Mouse (Mus musculus) midbrain, embryonic 12.5 days (tissue): ENCODE results near the gene Gm49387. TPM values are rescaled to one million over a fixed set of nuclear protein-coding genes. Genes with fewer than 3 reads are reported as not detected.

Source experiments
- ATAC-seq: fragments of 200-750 bp; cut with Nextera tagmentation; 2 replicates; pipeline ENCODE4 v1.8.0; 2017; ENCODE audit warnings: low read depth, moderate TSS enrichment, moderate library complexity; ENCODE audit not compliant: low FRiP score
- H3K27ac ChIP-seq: fragments of 300-500 bp; sonication (generic); replicated peaks from 2 replicates; pipeline ENCODE4 v1.5.1; 2016; ENCODE audit warnings: mild to moderate bottlenecking
- H3K27me3 ChIP-seq: fragments of 300-500 bp; sonication (generic); 2 replicates; pipeline ENCODE4 v1.6.1; 2016; ENCODE audit warnings: mild to moderate bottlenecking
- H3K36me3 ChIP-seq: fragments of 300-500 bp; sonication (generic); 2 replicates; pipeline ENCODE4 v1.6.1; 2016
- H3K4me1 ChIP-seq: fragments of 300-500 bp; sonication (generic); 2 replicates; pipeline ENCODE4 v1.6.1; 2016
- H3K4me2 ChIP-seq: fragments of 300-500 bp; sonication (generic); replicated peaks from 2 replicates; pipeline ENCODE4 v1.6.1; 2016; ENCODE audit warnings: mild to moderate bottlenecking, moderate library complexity
- H3K4me3 ChIP-seq: fragments of 300-500 bp; sonication (generic); 2 replicates; pipeline ENCODE4 v1.5.1; 2016; ENCODE audit warnings: mild to moderate bottlenecking
- H3K9ac ChIP-seq: fragments of 300-500 bp; sonication (generic); replicated peaks from 2 replicates; pipeline ENCODE4 v1.6.1; 2016; ENCODE audit warnings: mild to moderate bottlenecking, moderate library complexity
- H3K9me3 ChIP-seq: fragments of 300-500 bp; sonication (generic); 2 replicates; pipeline ENCODE4 v1.6.1; 2016; ENCODE audit warnings: mild to moderate bottlenecking
- whole genome bisulfite sequencing: fragments of 180-500 bp; shearing (Covaris S2); methylation state at CpG from one replicate; pipeline ENCODE4 v1.1.7; 2016; 5-methylcytosine and 5-hydroxymethylcytosine counted together
- polyA plus RNA-seq: library from polyadenylated mRNA; unstranded; fragments of >200 nt; fragmentation: Nextera tagmentation; extraction: Ambion mirVana; gene quantifications from 2 replicates; pipeline ENCODE4 v1.2.1, GENCODE M21; 2016

Gm49387 gene
- polyA plus RNA-seq, 1 experiment from 2014 or later, result 0.79 TPM

- Histone ChIP-seq H3K36me3 (no peaks in the 10 kb centered on the region), H3K9me3 (peaks cover 3% of the 10 kb centered on the region; the same call in 1 of the 2 replicates), H3K27ac (no peak overlapping the region), H3K27me3 (no peaks in the 10 kb centered on the region), H3K9ac (no peak overlapping the region), H3K4me3 (no peak overlapping the region), H3K4me2 (no peak overlapping the region), H3K4me1 (no peaks in the 10 kb centered on the region)
- 88% methylated on average over 10 of the region's 10 CpGs for WGBS
- ATAC-seq, result no peak
These were observed 7.3 kb upstream of the Gm49387 start for GRCm38 (mm10) chr14:31647991-31648390.

GRCm38 (mm10) chr14:31645920-31646319, 5.2 kb upstream of the Gm49387 start:
- H3K9ac ChIP-seq, result no peak overlapping the region
- ATAC-seq, result no peak
- H3K36me3 ChIP-seq, result no peaks in the 10 kb centered on the region
- no peak overlapping the region for H3K4me3 ChIP-seq
- WGBS, result 95% methylated on average over 7 of the region's 7 CpGs
- H3K27me3 ChIP-seq, result no peaks in the 10 kb centered on the region
- H3K27ac ChIP-seq, result no peak overlapping the region
- no peak overlapping the region for H3K4me2 ChIP-seq
- H3K9me3 ChIP-seq, result peaks cover 3% of the 10 kb centered on the region; the same call in 1 of the 2 replicates
- peaks cover 4% of the 10 kb centered on the region; the same call in 1 of the 2 replicates for H3K4me1 ChIP-seq

- H3K27me3 ChIP-seq, result no peaks in the 10 kb centered on the region
- no peak overlapping the region for H3K4me3 ChIP-seq
- 69% methylated on average over 3 of the region's 3 CpGs for WGBS
- ATAC-seq, result no peak
- H3K9ac ChIP-seq, result no peak overlapping the region
- H3K4me2 ChIP-seq, result no peak overlapping the region
- peaks cover 8% of the 10 kb centered on the region for H3K4me1 ChIP-seq
- H3K9me3 ChIP-seq, result no peaks in the 10 kb centered on the region
- H3K36me3 ChIP-seq, result no peaks in the 10 kb centered on the region
- no peak overlapping the region for H3K27ac ChIP-seq
These were observed 4.4 kb upstream of the Gm49387 start for GRCm38 (mm10) chr14:31644931-31645547.

- ATAC-seq, result no peak
- WGBS, result 93% methylated on average over 5 of the region's 5 CpGs
These were observed 3.6 kb upstream of the Gm49387 start for GRCm38 (mm10) chr14:31644183-31644830.

GRCm38 (mm10) chr14:31641506-31642155, 953 bp upstream of the Gm49387 start:
- H3K27ac ChIP-seq, result no peak overlapping the region
- peak overlapping the region; percentile 62 for H3K4me3 ChIP-seq
- peak overlapping the region; percentile 55 for H3K9ac ChIP-seq
- H3K4me1 ChIP-seq, result peaks cover 10% of the 10 kb centered on the region
- WGBS, result 73% methylated on average over 9 of the region's 9 CpGs
- no peaks in the 10 kb centered on the region for H3K27me3 ChIP-seq
- no peaks in the 10 kb centered on the region for H3K36me3 ChIP-seq
- no peaks in the 10 kb centered on the region for H3K9me3 ChIP-seq
- peak overlapping the region; percentile 76 for H3K4me2 ChIP-seq
- no peak for ATAC-seq

More at GRCm38 (mm10) chr14:31644183-31644830, 3.6 kb upstream of the Gm49387 start:
- no peak overlapping the region for H3K27ac ChIP-seq
- H3K27me3 ChIP-seq, result no peaks in the 10 kb centered on the region
- no peaks in the 10 kb centered on the region for H3K36me3 ChIP-seq
- peaks cover 10% of the 10 kb centered on the region for H3K4me1 ChIP-seq
- H3K9ac ChIP-seq, result no peak overlapping the region
- no peak overlapping the region for H3K4me2 ChIP-seq
- no peak overlapping the region for H3K4me3 ChIP-seq
- no peaks in the 10 kb centered on the region for H3K9me3 ChIP-seq

- peak within 1 kb of the TSS; percentile 62 for H3K4me3 ChIP-seq
- H3K9me3 ChIP-seq, result no peaks in the 10 kb centered on the region
- H3K27me3 ChIP-seq, result no peaks in the 10 kb centered on the region
- peak within 1 kb of the TSS; percentile 55 for H3K9ac ChIP-seq
- peak within 1 kb of the TSS; percentile 76 for H3K4me2 ChIP-seq
- peak; percentile 97 for ATAC-seq
- WGBS, result under 1% methylated on average over 30 of the region's 30 CpGs
- peaks cover 10% of the 10 kb centered on the region for H3K4me1 ChIP-seq
- no peaks in the 10 kb centered on the region for H3K36me3 ChIP-seq
- H3K27ac ChIP-seq, result peak within 1 kb of the TSS; percentile 70
These were observed 320 bp upstream of the Gm49387 start, which contains the start of the genes Btd and Hacl1 for GRCm38 (mm10) chr14:31640890-31641505. TSS of gene Btd (plus strand) at chr14:31641028. TSS of gene Hacl1 (minus strand) at chr14:31641286.

- no peak overlapping the region for H3K27ac ChIP-seq
- H3K36me3 ChIP-seq, result no peaks in the 10 kb centered on the region
- no peak overlapping the region for H3K4me2 ChIP-seq
- no peak for ATAC-seq
- no peaks in the 10 kb centered on the region for H3K9me3 ChIP-seq
- H3K27me3 ChIP-seq, result no peaks in the 10 kb centered on the region
- H3K4me3 ChIP-seq, result no peak overlapping the region
- no peak overlapping the region for H3K9ac ChIP-seq
- H3K4me1 ChIP-seq, result no peaks in the 10 kb centered on the region
- 42% methylated on average over 7 of the region's 7 CpGs for WGBS
These were observed 10.0 kb downstream of the Gm49387 start for GRCm38 (mm10) chr14:31630677-31631076.

- no peaks in the 10 kb centered on the region for H3K9me3 ChIP-seq
- H3K9ac ChIP-seq, result no peak overlapping the region
- no peaks in the 10 kb centered on the region for H3K4me1 ChIP-seq
- no peak overlapping the region for H3K4me3 ChIP-seq
- no peak for ATAC-seq
- no peak overlapping the region for H3K4me2 ChIP-seq
- 90% methylated on average over 12 of the region's 12 CpGs for WGBS
- H3K36me3 ChIP-seq, result no peaks in the 10 kb centered on the region
- H3K27ac ChIP-seq, result no peak overlapping the region
- no peaks in the 10 kb centered on the region for H3K27me3 ChIP-seq
These were observed 17.9 kb downstream of the Gm49387 start for GRCm38 (mm10) chr14:31622748-31623147.

- H3K27ac ChIP-seq, result no peak overlapping the region
- H3K4me3 ChIP-seq, result no peak overlapping the region
- no peaks in the 10 kb centered on the region for H3K4me1 ChIP-seq
- WGBS, result 67% methylated on average over 9 of the region's 9 CpGs
- H3K27me3 ChIP-seq, result no peaks in the 10 kb centered on the region
- ATAC-seq, result no peak
- H3K9ac ChIP-seq, result no peak overlapping the region
- no peaks in the 10 kb centered on the region for H3K9me3 ChIP-seq
- H3K4me2 ChIP-seq, result no peak overlapping the region
- H3K36me3 ChIP-seq, result no peaks in the 10 kb centered on the region
These were observed 20.0 kb downstream of the Gm49387 start for GRCm38 (mm10) chr14:31620591-31621223.

- Histone ChIP-seq H3K4me2 (no peak overlapping the region), H3K27me3 (no peaks in the 10 kb centered on the region), H3K9ac (no peak overlapping the region), H3K4me3 (no peak overlapping the region), H3K9me3 (no peaks in the 10 kb centered on the region), H3K36me3 (no peaks in the 10 kb centered on the region), H3K27ac (no peak overlapping the region), H3K4me1 (no peaks in the 10 kb centered on the region)
- no peak for ATAC-seq
- 92% methylated on average over 3 of the region's 3 CpGs for WGBS
These were observed 22.7 kb downstream of the Gm49387 start for GRCm38 (mm10) chr14:31617997-31618396.

- H3K9ac ChIP-seq, result no peak overlapping the region
- no peak overlapping the region for H3K4me2 ChIP-seq
- H3K9me3 ChIP-seq, result no peaks in the 10 kb centered on the region
- no peaks in the 10 kb centered on the region for H3K4me1 ChIP-seq
- no peak overlapping the region for H3K27ac ChIP-seq
- H3K27me3 ChIP-seq, result no peaks in the 10 kb centered on the region
- H3K4me3 ChIP-seq, result no peak overlapping the region
- 93% methylated on average over 9 of the region's 9 CpGs for WGBS
- no peaks in the 10 kb centered on the region for H3K36me3 ChIP-seq
- ATAC-seq, result no peak
These were observed 23.5 kb downstream of the Gm49387 start for GRCm38 (mm10) chr14:31617204-31617603.
